Mouse (Mus musculus) limb, embryonic 14.5 days (tissue): ENCODE measurements around the gene Dmbx1. TPM values are rescaled to one million over a fixed set of nuclear protein-coding genes. Genes with fewer than 3 reads are reported as not detected.

Source experiments
- ATAC-seq: fragments of 200-750 bp; cut with Nextera tagmentation; 2 replicates; pipeline ENCODE4 v1.8.0; 2017; ENCODE audit warnings: low read depth, moderate number of reproducible peaks, moderate TSS enrichment; ENCODE audit not compliant: low FRiP score
- DNase-seq: peaks from one replicate; pipeline ENCODE4 v3.0.0-alpha.2; 2015; ENCODE audit warnings: low spot score
- H3K27ac ChIP-seq: fragments of 300-500 bp; sonication (generic); replicated peaks from 2 replicates; pipeline ENCODE4 v1.5.1; 2014; ENCODE audit warnings: low read depth, mild to moderate bottlenecking, low read length, moderate library complexity, mixed read lengths
- H3K27me3 ChIP-seq: fragments of 300-500 bp; sonication (generic); 2 replicates; pipeline ENCODE4 v1.6.1; 2014; ENCODE audit warnings: low read length, mixed read lengths; ENCODE audit not compliant: control insufficient read depth, insufficient read depth
- H3K36me3 ChIP-seq: fragments of 300-500 bp; sonication (generic); 2 replicates; pipeline ENCODE4 v1.6.1; 2014; ENCODE audit warnings: mild to moderate bottlenecking, low read length, moderate library complexity, mixed read lengths; ENCODE audit not compliant: control insufficient read depth, insufficient read depth
- H3K4me1 ChIP-seq: fragments of 300-500 bp; sonication (generic); 2 replicates; pipeline ENCODE4 v1.6.1; 2014; ENCODE audit warnings: antibody characterized with exemption, low read length, mixed read lengths; ENCODE audit not compliant: control insufficient read depth, insufficient read depth
- H3K4me2 ChIP-seq: fragments of 300-500 bp; sonication (generic); replicated peaks from 2 replicates; pipeline ENCODE4 v1.6.1; 2014; ENCODE audit warnings: low read depth, mild to moderate bottlenecking, low read length, moderate library complexity; ENCODE audit not compliant: severe bottlenecking
- H3K4me3 ChIP-seq: fragments of 300-500 bp; sonication (generic); replicated peaks from 2 replicates; pipeline ENCODE4 v1.5.1; 2014; ENCODE audit warnings: low read length
- H3K9ac ChIP-seq: fragments of 300-500 bp; sonication (generic); 2 replicates; pipeline ENCODE4 v1.6.1; 2014; ENCODE audit warnings: mild to moderate bottlenecking, low read depth, low read length, moderate library complexity; ENCODE audit not compliant: severe bottlenecking
- H3K9me3 ChIP-seq: fragments of 300-500 bp; sonication (generic); 2 replicates; pipeline ENCODE4 v1.6.1; 2016; ENCODE audit warnings: low read length; ENCODE audit not compliant: control insufficient read depth
- POLR2A ChIP-seq: fragments of 200-500 bp; IDR thresholded peaks from 2 replicates; pipeline ENCODE4 v1.8.0; 2012; ENCODE audit warnings: inconsistent platforms, mild to moderate bottlenecking, moderate library complexity, borderline replicate concordance; ENCODE audit not compliant: insufficient read depth, insufficient read length; ENCODE audit errors: extremely low read depth
- WGBS: fragments of 180-500 bp; shearing (Covaris S2); extraction: QIAGEN DNeasy Blood & Tissue Kit; methylation state at CpG from one replicate; pipeline ENCODE4 v1.1.7; 2014; 5-methylcytosine and 5-hydroxymethylcytosine counted together
- polyA plus RNA-seq, 2 experiments: library from polyadenylated mRNA; depleted of rRNA in 1 of 2; stranded (reverse) in 1 of 2; unstranded in 1 of 2; fragments of >200 nt; fragmentation: Nextera tagmentation in 1 of 2; extraction: Ambion mirVana in 1 of 2; gene quantifications; 2 replicates each; pipeline versions ENCODE4 v1.2.1 to v1.2.3; 2012 to 2014

The Dmbx1 gene
- polyA plus RNA-seq, 2 experiments = 0.05 TPM; not detected in 1

- no peak overlapping the region for H3K4me2 ChIP-seq
- no peak overlapping the region for H3K4me3 ChIP-seq
- ATAC-seq (no peak), DNase-seq (no peak)
- H3K9me3 ChIP-seq = no peaks in the 10 kb centered on the region
- H3K27ac ChIP-seq = no peak overlapping the region
- no peak overlapping the region for H3K9ac ChIP-seq
- H3K36me3 ChIP-seq = no peaks in the 10 kb centered on the region
- 2% methylated on average over 12 of the region's 12 CpGs for WGBS
- H3K4me1 ChIP-seq = peaks cover 4% of the 10 kb centered on the region
- peaks cover 26% of the 10 kb centered on the region for H3K27me3 ChIP-seq
- no peak for TF ChIP-seq POLR2A
These were observed 35.4 kb downstream of the Dmbx1 start for GRCm38 (mm10) chr4:115904375-115904774.

GRCm38 (mm10) chr4:115902816-115903215 lies 36.9 kb downstream of the Dmbx1 start:
- Histone ChIP-seq H3K4me2 (no peak overlapping the region), H3K36me3 (no peaks in the 10 kb centered on the region), H3K27ac (no peak overlapping the region), H3K27me3 (peaks cover 41% of the 10 kb centered on the region), H3K4me1 (peaks cover 4% of the 10 kb centered on the region; the same call in 1 of the 2 replicates), H3K9ac (no peak overlapping the region), H3K9me3 (no peaks in the 10 kb centered on the region), H3K4me3 (no peak overlapping the region)
- no peak for TF ChIP-seq POLR2A
- DNase-seq = peak; percentile 89
- WGBS = 21% methylated on average over 5 of the region's 5 CpGs
- no peak; the same call in 1 of the 2 replicates for ATAC-seq

- peak; percentile 10 for DNase-seq
- Histone ChIP-seq H3K4me1 (no peaks in the 10 kb centered on the region), H3K27me3 (peaks cover 32% of the 10 kb centered on the region), H3K27ac (no peak overlapping the region), H3K4me3 (peak overlapping the region; percentile 42), H3K36me3 (no peaks in the 10 kb centered on the region), H3K4me2 (peak overlapping the region; percentile 80), H3K9me3 (no peaks in the 10 kb centered on the region), H3K9ac (peak overlapping the region; percentile 43; the same call in 1 of the 2 replicates)
- TF ChIP-seq POLR2A = no peak
- WGBS = under 1% methylated on average over 43 of the region's 56 CpGs
- 0 out of 2 replicates have a peak, but pooled peaks have one; percentile 34 for ATAC-seq
These were observed 41.7 kb downstream of the Dmbx1 start for GRCm38 (mm10) chr4:115897901-115898631.

GRCm38 (mm10) chr4:115894281-115894680 lies 45.4 kb downstream of the Dmbx1 start:
- Histone ChIP-seq H3K27me3 (peaks cover 45% of the 10 kb centered on the region), H3K27ac (no peak overlapping the region), H3K4me1 (peaks cover 4% of the 10 kb centered on the region), H3K4me2 (no peak overlapping the region), H3K9me3 (no peaks in the 10 kb centered on the region), H3K36me3 (no peaks in the 10 kb centered on the region), H3K4me3 (no peak overlapping the region), H3K9ac (no peak overlapping the region)
- TF ChIP-seq POLR2A = no peak
- no peak for ATAC-seq
- DNase-seq = no peak
- WGBS = 23% methylated on average over 3 of the region's 3 CpGs

- DNase-seq = peak; percentile 6
- peaks cover 19% of the 10 kb centered on the region for H3K27me3 ChIP-seq
- TF ChIP-seq POLR2A = no peak
- peak within 1 kb of the TSS; percentile 26 for H3K4me3 ChIP-seq
- no peaks in the 10 kb centered on the region for H3K36me3 ChIP-seq
- under 1% methylated on average over 31 of the region's 31 CpGs for WGBS
- H3K9me3 ChIP-seq = no peaks in the 10 kb centered on the region
- H3K4me1 ChIP-seq = peaks cover 4% of the 10 kb centered on the region
- H3K27ac ChIP-seq = no peak within 1 kb of the TSS
- no peak for ATAC-seq
- H3K9ac ChIP-seq = peak within 1 kb of the TSS; percentile 21; the same call in 1 of the 2 replicates
- peak within 1 kb of the TSS; percentile 46 for H3K4me2 ChIP-seq
These were observed 49.2 kb downstream of the Dmbx1 start, which contains the start of gene 6430628N08Rik for GRCm38 (mm10) chr4:115890553-115890952. Gene 6430628N08Rik (plus strand): TSS chr4:115890665.
